Mouse (Mus musculus): ENCODE measurements at regions not wholly inside any gene's neighbourhood (a gene's known extent, or its start where the extent isn't known, plus 50 kb on each side); places are given as distances from the start of the nearest gene placed in this dataset.

- H3K4me3 ChIP-seq (ENCODE audit: low read depth, low read length), result no peak overlapping the region
- DNase-seq (ENCODE audit: low spot score), result no peak
- WGBS, result 52% methylated on average over 2 of the region's 2 CpGs
- no peak overlapping the region for H3K4me2 ChIP-seq (ENCODE audit: low read depth)
- H3K27ac ChIP-seq (ENCODE audit: low read depth, low read length), result no peak overlapping the region
- no peaks in the 10 kb centered on the region for H3K4me1 ChIP-seq (ENCODE audit: control insufficient read depth, insufficient read depth, low read length)
- no peaks in the 10 kb centered on the region for H3K36me3 ChIP-seq (ENCODE audit: control insufficient read depth, insufficient read depth, low read length)
- no peak for ATAC-seq (ENCODE audit: insufficient read depth, low FRiP score, low TSS enrichment)
- no peaks in the 10 kb centered on the region for H3K27me3 ChIP-seq (ENCODE audit: control insufficient read depth, insufficient read depth, low read length)
- H3K9me3 ChIP-seq (ENCODE audit: control insufficient read depth, low read length), result no peaks in the 10 kb centered on the region
- no peak overlapping the region for H3K9ac ChIP-seq (ENCODE audit: low read length)
Measured at GRCm38 (mm10) chr11:28782486-28782885, 70.5 kb upstream of the Efemp1 start.

GRCm38 (mm10) chr11:28770831-28771230, 82.2 kb upstream of the Efemp1 start:
- Histone ChIP-seq H3K4me1 (ENCODE audit: control insufficient read depth, insufficient read depth, low read length) (no peaks in the 10 kb centered on the region), H3K4me3 (ENCODE audit: low read depth, low read length) (no peak overlapping the region), H3K9me3 (ENCODE audit: control insufficient read depth, low read length) (no peaks in the 10 kb centered on the region), H3K9ac (ENCODE audit: low read length) (no peak overlapping the region), H3K27ac (ENCODE audit: low read depth, low read length) (no peak overlapping the region), H3K4me2 (ENCODE audit: low read depth) (no peak overlapping the region), H3K27me3 (ENCODE audit: control insufficient read depth, insufficient read depth, low read length) (no peaks in the 10 kb centered on the region), H3K36me3 (ENCODE audit: control insufficient read depth, insufficient read depth, low read length) (no peaks in the 10 kb centered on the region)
- WGBS, result 79% methylated on average over 1 of the region's 1 CpGs
- DNase-seq (ENCODE audit: low spot score) (no peak), ATAC-seq (ENCODE audit: insufficient read depth, low FRiP score, low TSS enrichment) (no peak)

GRCm38 (mm10) chr11:28760751-28761150, 92.3 kb upstream of the Efemp1 start:
- H3K27me3 ChIP-seq (ENCODE audit: control insufficient read depth, insufficient read depth, low read length), result no peaks in the 10 kb centered on the region
- ATAC-seq (ENCODE audit: insufficient read depth, low FRiP score, low TSS enrichment), result no peak
- no peaks in the 10 kb centered on the region for H3K9me3 ChIP-seq (ENCODE audit: control insufficient read depth, low read length)
- no peak overlapping the region for H3K27ac ChIP-seq (ENCODE audit: low read depth, low read length)
- no peaks in the 10 kb centered on the region for H3K36me3 ChIP-seq (ENCODE audit: control insufficient read depth, insufficient read depth, low read length)
- no peak overlapping the region for H3K9ac ChIP-seq (ENCODE audit: low read length)
- H3K4me1 ChIP-seq (ENCODE audit: control insufficient read depth, insufficient read depth, low read length), result no peaks in the 10 kb centered on the region
- DNase-seq (ENCODE audit: low spot score), result no peak
- no peak overlapping the region for H3K4me2 ChIP-seq (ENCODE audit: low read depth)
- no peak overlapping the region for H3K4me3 ChIP-seq (ENCODE audit: low read depth, low read length)

DNA sequence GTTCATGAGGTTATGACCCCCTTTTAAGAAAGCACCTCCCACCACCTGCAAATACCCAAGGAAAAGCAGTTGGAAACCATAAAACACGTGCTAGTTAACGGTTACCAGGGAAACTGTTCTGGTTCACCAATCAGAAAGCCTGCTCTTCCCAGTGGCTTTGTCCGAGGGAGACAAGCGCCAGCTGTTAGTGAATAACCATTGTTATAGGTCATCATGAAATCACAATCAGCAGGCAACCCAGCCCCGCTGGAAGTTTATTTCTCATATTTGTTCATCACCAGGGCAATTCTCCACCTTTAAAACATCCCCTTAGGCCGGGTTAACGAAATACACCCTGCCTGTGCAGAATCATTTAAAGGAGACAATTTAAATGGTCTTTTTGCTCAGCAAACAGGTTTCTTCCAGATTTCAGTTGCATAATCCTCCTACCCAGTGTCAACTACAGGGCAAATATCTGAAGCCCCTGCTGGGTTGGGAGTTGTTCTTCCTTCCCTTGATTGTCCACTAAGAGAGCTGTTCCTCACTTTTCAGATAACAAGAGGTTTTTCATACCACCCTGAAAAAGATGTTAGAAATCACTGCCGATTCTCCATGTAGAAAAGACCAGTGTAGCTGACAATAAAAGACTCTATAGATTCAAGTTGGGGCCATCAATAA, 117.9 kb upstream of the Efemp1 start:
- Histone ChIP-seq H3K9ac (ENCODE audit: low read length) (no peak overlapping the region), H3K27ac (ENCODE audit: low read depth, low read length) (peak overlapping the region; percentile 72), H3K27me3 (ENCODE audit: control insufficient read depth, insufficient read depth, low read length) (peaks cover 9% of the 10 kb centered on the region; the same call in 1 of the 2 replicates), H3K36me3 (ENCODE audit: control insufficient read depth, insufficient read depth, low read length) (no peaks in the 10 kb centered on the region), H3K4me1 (ENCODE audit: control insufficient read depth, insufficient read depth, low read length) (0 out of 2 replicates have a peak, but pooled peaks cover 3% of the 10 kb centered on the region), H3K9me3 (ENCODE audit: control insufficient read depth, low read length) (no peaks in the 10 kb centered on the region), H3K4me3 (ENCODE audit: low read depth, low read length) (no peak overlapping the region), H3K4me2 (ENCODE audit: low read depth) (peak overlapping the region; percentile 14; the same call in 1 of the 2 replicates)
- WGBS, result under 1% methylated on average over 8 of the region's 8 CpGs
- ATAC-seq (ENCODE audit: insufficient read depth, low FRiP score, low TSS enrichment), result peak; percentile 93
- DNase-seq (ENCODE audit: low spot score), result peak; percentile 72

DNA sequence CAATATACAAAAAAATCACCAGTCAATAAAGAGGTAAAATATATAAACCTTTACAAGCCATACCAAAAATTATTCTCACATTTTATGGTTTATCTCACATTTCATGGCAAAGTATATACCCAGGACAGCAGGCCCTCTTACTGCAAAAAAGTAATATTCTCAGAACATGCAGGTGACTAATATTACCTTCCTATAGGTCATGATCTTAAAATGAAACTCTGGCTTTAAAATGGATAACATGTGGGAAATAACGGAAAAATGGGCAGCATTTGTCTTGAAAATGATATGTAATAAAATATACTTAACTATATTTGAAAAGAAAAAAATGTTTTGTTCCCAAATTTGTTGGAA, 118.4 kb upstream of the Efemp1 start:
- WGBS, result 19% methylated on average over 1 of the region's 1 CpGs
- no peaks in the 10 kb centered on the region for H3K36me3 ChIP-seq (ENCODE audit: control insufficient read depth, insufficient read depth, low read length)
- H3K4me3 ChIP-seq (ENCODE audit: low read depth, low read length), result no peak overlapping the region
- H3K27ac ChIP-seq (ENCODE audit: low read depth, low read length), result no peak overlapping the region; the same call in 1 of the 2 replicates
- no peak overlapping the region for H3K9ac ChIP-seq (ENCODE audit: low read length)
- DNase-seq (ENCODE audit: low spot score), result no peak
- H3K9me3 ChIP-seq (ENCODE audit: control insufficient read depth, low read length), result no peaks in the 10 kb centered on the region
- no peak overlapping the region for H3K4me2 ChIP-seq (ENCODE audit: low read depth)
- no peak for ATAC-seq (ENCODE audit: insufficient read depth, low FRiP score, low TSS enrichment)
- 0 out of 2 replicates have a peak, but pooled peaks cover 3% of the 10 kb centered on the region for H3K4me1 ChIP-seq (ENCODE audit: control insufficient read depth, insufficient read depth, low read length)
- peaks cover 9% of the 10 kb centered on the region; the same call in 1 of the 2 replicates for H3K27me3 ChIP-seq (ENCODE audit: control insufficient read depth, insufficient read depth, low read length)

DNA sequence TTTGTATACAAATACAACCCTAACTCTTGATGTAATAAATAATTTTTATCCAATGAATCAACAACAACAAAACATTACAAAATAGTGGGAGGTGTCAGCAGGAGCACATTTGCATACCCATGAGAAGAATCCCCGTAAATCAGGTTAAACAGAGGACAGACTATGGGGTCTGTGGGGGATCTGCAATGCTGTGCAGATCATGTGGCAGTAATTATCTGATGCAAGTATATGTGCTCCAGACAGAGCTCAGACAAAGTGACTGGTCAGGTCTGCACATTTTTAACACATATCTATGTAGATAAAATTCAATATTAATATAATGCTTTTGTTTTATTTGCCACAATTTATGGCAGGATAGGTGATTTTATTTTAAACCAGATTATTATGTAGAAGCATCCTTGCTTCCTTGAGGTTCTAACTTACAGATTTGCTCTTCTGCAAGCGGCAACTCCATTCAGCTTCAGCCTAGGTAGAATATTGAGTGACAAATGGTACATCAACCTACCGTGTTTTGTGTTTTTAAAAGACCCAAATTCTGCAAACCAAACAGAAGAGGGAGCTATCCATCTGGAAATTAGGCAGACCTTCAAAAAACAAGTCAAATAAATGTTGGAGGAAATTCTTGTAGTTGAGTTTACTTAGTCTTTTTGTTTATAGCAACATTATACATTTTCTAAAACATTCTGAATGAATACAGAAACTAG, 119.0 kb upstream of the Efemp1 start:
- H3K9ac ChIP-seq (ENCODE audit: low read length), result no peak overlapping the region
- no peak overlapping the region for H3K27ac ChIP-seq (ENCODE audit: low read depth, low read length)
- 19% methylated on average over 3 of the region's 3 CpGs for WGBS
- no peak overlapping the region for H3K4me2 ChIP-seq (ENCODE audit: low read depth)
- 0 out of 2 replicates have a peak, but pooled peaks cover 3% of the 10 kb centered on the region for H3K4me1 ChIP-seq (ENCODE audit: control insufficient read depth, insufficient read depth, low read length)
- H3K4me3 ChIP-seq (ENCODE audit: low read depth, low read length), result no peak overlapping the region
- peak; percentile 51; the same call in 1 of the 2 replicates for ATAC-seq (ENCODE audit: insufficient read depth, low FRiP score, low TSS enrichment)
- no peak for DNase-seq (ENCODE audit: low spot score)
- H3K36me3 ChIP-seq (ENCODE audit: control insufficient read depth, insufficient read depth, low read length), result no peaks in the 10 kb centered on the region
- peaks cover 9% of the 10 kb centered on the region; the same call in 1 of the 2 replicates for H3K27me3 ChIP-seq (ENCODE audit: control insufficient read depth, insufficient read depth, low read length)
- no peaks in the 10 kb centered on the region for H3K9me3 ChIP-seq (ENCODE audit: control insufficient read depth, low read length)

- 0 out of 2 replicates have a peak, but pooled peaks cover 3% of the 10 kb centered on the region for H3K4me1 ChIP-seq (ENCODE audit: control insufficient read depth, insufficient read depth, low read length)
- no peak for DNase-seq (ENCODE audit: low spot score)
- 49% methylated on average over 2 of the region's 2 CpGs for WGBS
- no peak overlapping the region for H3K9ac ChIP-seq (ENCODE audit: low read length)
- ATAC-seq (ENCODE audit: insufficient read depth, low FRiP score, low TSS enrichment), result no peak
- H3K36me3 ChIP-seq (ENCODE audit: control insufficient read depth, insufficient read depth, low read length), result no peaks in the 10 kb centered on the region
- no peak overlapping the region for H3K4me3 ChIP-seq (ENCODE audit: low read depth, low read length)
- no peak overlapping the region for H3K4me2 ChIP-seq (ENCODE audit: low read depth)
- H3K9me3 ChIP-seq (ENCODE audit: control insufficient read depth, low read length), result no peaks in the 10 kb centered on the region
- H3K27ac ChIP-seq (ENCODE audit: low read depth, low read length), result no peak overlapping the region
- H3K27me3 ChIP-seq (ENCODE audit: control insufficient read depth, insufficient read depth, low read length), result peaks cover 9% of the 10 kb centered on the region; the same call in 1 of the 2 replicates
Measured at GRCm38 (mm10) chr11:28730140-28730539, 122.9 kb upstream of the Efemp1 start.

GRCm38 (mm10) chr11:28709511-28709910, 125.4 kb upstream of the Ccdc85a start:
- DNase-seq (ENCODE audit: low spot score), result no peak
- H3K4me1 ChIP-seq (ENCODE audit: control insufficient read depth, insufficient read depth, low read length), result no peaks in the 10 kb centered on the region
- H3K27me3 ChIP-seq (ENCODE audit: control insufficient read depth, insufficient read depth, low read length), result no peaks in the 10 kb centered on the region
- ATAC-seq (ENCODE audit: insufficient read depth, low FRiP score, low TSS enrichment), result no peak
- no peak overlapping the region for H3K27ac ChIP-seq (ENCODE audit: low read depth, low read length)
- no peaks in the 10 kb centered on the region for H3K36me3 ChIP-seq (ENCODE audit: control insufficient read depth, insufficient read depth, low read length)
- WGBS, result 70% methylated on average over 3 of the region's 3 CpGs
- no peak overlapping the region for H3K9ac ChIP-seq (ENCODE audit: low read length)
- no peak overlapping the region for H3K4me2 ChIP-seq (ENCODE audit: low read depth)
- no peak overlapping the region for H3K4me3 ChIP-seq (ENCODE audit: low read depth, low read length)
- H3K9me3 ChIP-seq (ENCODE audit: control insufficient read depth, low read length), result no peaks in the 10 kb centered on the region

DNA sequence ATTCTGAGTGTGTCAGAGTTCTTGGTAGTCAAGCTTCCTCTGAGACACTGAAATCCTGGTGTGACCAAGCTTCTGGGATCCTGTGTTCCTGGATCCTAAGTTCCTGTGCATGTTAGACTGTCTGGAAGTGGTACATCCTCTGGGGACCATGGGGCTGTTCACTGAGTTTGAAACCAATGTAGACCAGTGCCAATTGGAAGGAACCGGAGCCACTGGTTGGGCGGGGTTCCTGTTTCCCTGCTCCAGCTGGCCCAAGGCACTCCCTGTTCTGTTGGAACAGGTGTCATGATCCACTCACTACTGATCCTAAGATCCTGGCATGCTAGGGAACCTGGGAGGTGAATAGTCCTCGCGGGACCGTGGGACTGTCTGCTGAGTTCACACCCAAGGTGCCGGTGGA, 124.3 kb upstream of the Ccdc85a start:
- Histone ChIP-seq H3K9me3 (ENCODE audit: control insufficient read depth, low read length) (no peaks in the 10 kb centered on the region), H3K4me3 (ENCODE audit: low read depth, low read length) (no peak overlapping the region), H3K27me3 (ENCODE audit: control insufficient read depth, insufficient read depth, low read length) (no peaks in the 10 kb centered on the region), H3K4me2 (ENCODE audit: low read depth) (no peak overlapping the region), H3K36me3 (ENCODE audit: control insufficient read depth, insufficient read depth, low read length) (no peaks in the 10 kb centered on the region), H3K27ac (ENCODE audit: low read depth, low read length) (no peak overlapping the region), H3K4me1 (ENCODE audit: control insufficient read depth, insufficient read depth, low read length) (no peaks in the 10 kb centered on the region), H3K9ac (ENCODE audit: low read length) (no peak overlapping the region)
- DNase-seq (ENCODE audit: low spot score) (no peak), ATAC-seq (ENCODE audit: insufficient read depth, low FRiP score, low TSS enrichment) (no peak)
- 91% methylated on average over 6 of the region's 6 CpGs for WGBS
